Mouse (Mus musculus): ENCODE measurements around the gene Mup1.
"Not testable (repeated sequence)": the region's sequence is repeated elsewhere in the genome, so short reads cannot be mapped to it uniquely, and the experiment has no call there.

Mup1 gene

GRCm38 (mm10) chr4:60501860-60502259 lies at the start of gene Mup1:
Gene Mup1, minus strand, starts transcription at chr4:60501960.
- not testable (repeated sequence) for DNase-seq (ENCODE audit: low read depth, low spot score)

Data from R1 (cell line).